Mouse (Mus musculus) small intestine, adult 2 months (tissue): Measurements from ENCODE around the gene Rnf115. TPM values are rescaled to one million over a fixed set of nuclear protein-coding genes. Genes with fewer than 3 reads are reported as not detected.

Experiments used
- H3K27ac ChIP-seq: fragments of 200-500 bp; 2 replicates; pipeline ENCODE4 v1.5.1; 2012; ENCODE audit warnings: low read depth, low read length, control low read depth, inconsistent platforms; ENCODE audit not compliant: insufficient read depth
- H3K27me3 ChIP-seq: fragments of 200-500 bp; 2 replicates; pipeline ENCODE4 v1.6.1; 2012; ENCODE audit warnings: mild to moderate bottlenecking, moderate library complexity, low read length, inconsistent platforms; ENCODE audit not compliant: control insufficient read depth, insufficient read depth
- H3K36me3 ChIP-seq: fragments of 200-500 bp; 2 replicates; pipeline ENCODE4 v1.6.1; 2012; ENCODE audit warnings: mild to moderate bottlenecking, low read length, control low read depth, inconsistent platforms; ENCODE audit not compliant: control insufficient read depth, insufficient read depth
- H3K4me1 ChIP-seq: fragments of 200-500 bp; 2 replicates; pipeline ENCODE4 v1.6.1; 2012; ENCODE audit warnings: low read length, inconsistent platforms, mixed read lengths; ENCODE audit not compliant: control insufficient read depth, insufficient read depth, insufficient read length
- H3K4me3 ChIP-seq: fragments of 200-500 bp; 2 replicates; pipeline ENCODE4 v1.5.1; 2012; ENCODE audit warnings: low read depth, mild to moderate bottlenecking, control low read depth, inconsistent platforms, low read length, moderate library complexity
- CTCF ChIP-seq: fragments of 200-500 bp; IDR thresholded peaks from 2 replicates; pipeline ENCODE4 v1.5.1; 2012; ENCODE audit warnings: low read depth, mild to moderate bottlenecking, control low read depth, inconsistent platforms, low read length, moderate library complexity, mixed read lengths; ENCODE audit not compliant: insufficient replicate concordance, insufficient read length; ENCODE audit errors: extremely low read depth
- POLR2A ChIP-seq: fragments of 200-500 bp; IDR thresholded peaks from 2 replicates; pipeline ENCODE4 v1.6.1; 2012; ENCODE audit warnings: low read depth, mild to moderate bottlenecking, control low read depth, inconsistent platforms, low read length, moderate library complexity
- WGBS: fragments of 180-500 bp; shearing (Covaris S2); methylation state at CpG from one replicate; pipeline ENCODE4 v1.1.7; 2018; 5-methylcytosine and 5-hydroxymethylcytosine counted together
- polyA plus RNA-seq: library from polyadenylated mRNA; depleted of rRNA; stranded (reverse); fragments of >200 nt; gene quantifications from 2 replicates; pipeline ENCODE4 v1.2.3, GENCODE M21; 2012

The Rnf115 gene
- polyA plus RNA-seq, 1 experiment, result 17.7 TPM

DNA sequence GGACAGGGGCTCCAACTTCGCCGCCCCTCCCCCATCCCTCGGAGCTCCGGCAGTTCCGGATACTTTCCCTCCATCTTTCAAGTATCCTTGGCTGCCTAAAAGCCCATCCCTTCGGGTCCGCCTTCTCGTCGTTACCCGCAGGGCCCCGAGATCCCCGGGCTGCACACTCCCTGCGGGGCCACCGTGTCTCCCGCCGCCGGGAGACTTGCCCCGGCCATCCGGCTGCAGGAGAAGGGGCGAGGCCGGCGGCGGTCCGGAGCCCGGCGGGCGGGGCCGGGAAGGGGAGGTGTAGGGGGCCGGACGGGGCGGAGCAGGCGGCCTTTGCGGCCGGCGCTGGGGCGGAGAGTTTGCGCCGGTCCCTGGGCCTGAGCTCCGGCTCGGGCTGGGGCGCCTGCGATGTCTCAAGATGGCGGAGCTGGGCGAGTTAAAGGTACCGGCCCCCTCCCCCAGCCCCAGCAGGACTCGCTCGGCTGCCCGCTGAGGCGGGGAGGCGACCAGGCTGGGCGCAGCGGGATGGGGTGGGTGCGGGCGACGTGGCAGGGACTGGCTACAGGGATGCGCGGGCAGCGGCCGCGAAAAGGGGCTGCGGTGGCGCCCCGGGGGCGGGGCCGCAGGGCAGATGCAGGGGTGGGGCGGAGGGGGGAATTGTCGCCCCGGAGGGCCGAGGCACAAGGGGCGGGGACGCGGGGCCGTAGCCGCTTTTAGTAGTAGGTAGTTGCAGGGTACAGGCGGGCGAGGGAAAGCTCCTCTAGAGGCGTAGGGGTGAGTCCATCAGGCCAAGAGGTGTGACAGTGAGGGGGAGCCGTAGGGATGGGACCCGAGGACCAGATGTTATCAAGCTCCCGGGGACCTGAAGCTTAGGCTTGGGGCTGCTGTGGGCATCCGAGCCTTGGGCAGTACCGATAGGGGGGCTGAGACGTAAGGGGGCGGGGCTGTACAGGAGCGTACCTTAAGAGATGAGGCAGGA is 30.4 kb upstream of the Rnf115 start:
- peak; percentile 77 for TF ChIP-seq POLR2A
- TF ChIP-seq CTCF, result no peak
- Histone ChIP-seq H3K36me3 (peaks cover 17% of the 10 kb centered on the region), H3K27ac (peak overlapping the region; percentile 88), H3K4me1 (0 out of 2 replicates have a peak, but pooled peaks cover 2% of the 10 kb centered on the region), H3K4me3 (peak overlapping the region; percentile 98), H3K27me3 (no peaks in the 10 kb centered on the region)
- under 1% methylated on average over 75 of the region's 85 CpGs for WGBS

DNA sequence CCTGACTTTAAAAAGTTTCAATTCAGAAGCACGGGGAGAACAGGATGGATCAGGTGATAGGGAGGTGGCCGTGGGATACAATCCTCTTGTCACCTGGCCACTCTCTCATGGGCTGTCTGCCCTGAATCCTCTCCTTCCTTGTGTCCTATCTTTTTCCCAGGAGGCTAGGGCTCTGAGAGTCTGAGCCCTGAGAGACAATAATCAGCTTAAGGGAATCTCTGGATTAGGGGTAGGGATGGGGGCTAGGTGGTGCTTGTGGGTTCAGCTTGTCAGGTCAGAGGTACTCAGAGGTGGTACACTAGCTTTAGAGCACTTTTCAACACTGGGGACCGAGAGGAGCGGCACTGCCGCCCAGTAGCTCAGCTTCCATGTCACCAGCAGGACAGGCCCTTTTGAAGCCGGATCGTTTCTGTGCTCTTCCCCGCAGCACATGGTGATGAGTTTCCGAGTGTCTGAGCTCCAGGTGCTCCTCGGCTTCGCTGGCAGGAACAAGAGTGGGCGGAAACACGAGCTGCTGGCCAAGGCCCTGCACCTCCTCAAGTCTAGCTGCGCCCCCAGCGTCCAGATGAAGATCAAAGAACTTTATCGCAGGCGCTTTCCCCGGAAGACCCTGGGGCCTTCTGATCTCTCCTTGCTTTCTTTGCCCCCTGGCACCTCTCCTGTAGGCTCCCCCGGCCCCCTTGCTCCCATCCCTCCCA is 28.3 kb upstream of the Rnf115 start:
- no peak overlapping the region for H3K27ac ChIP-seq
- no peaks in the 10 kb centered on the region for H3K27me3 ChIP-seq
- WGBS, result 82% methylated on average over 19 of the region's 19 CpGs
- H3K4me1 ChIP-seq, result no peaks in the 10 kb centered on the region
- TF ChIP-seq POLR2A, result no peak
- no peak for TF ChIP-seq CTCF
- peaks cover 30% of the 10 kb centered on the region for H3K36me3 ChIP-seq
- no peak overlapping the region for H3K4me3 ChIP-seq

DNA sequence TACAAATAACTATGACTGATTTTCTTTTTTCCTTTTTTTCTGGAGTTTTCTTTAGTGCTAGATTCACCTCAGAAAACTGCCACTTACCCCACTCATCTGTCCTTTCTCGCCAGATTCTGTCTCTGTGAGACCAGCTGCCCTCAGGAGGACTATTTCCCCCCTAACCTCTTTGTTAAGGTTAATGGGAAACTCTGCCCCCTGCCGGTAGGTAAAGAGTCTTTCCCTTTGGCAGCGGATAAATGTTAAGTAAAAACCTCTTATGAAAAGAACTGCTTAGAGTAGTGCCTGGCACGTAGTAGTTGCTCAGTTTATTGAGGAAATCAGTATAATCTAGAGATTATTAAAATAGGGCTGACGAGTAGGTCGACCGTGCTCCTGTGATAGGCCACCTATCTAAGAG is 27.1 kb upstream of the Rnf115 start:
- H3K4me1 ChIP-seq, result no peaks in the 10 kb centered on the region
- peaks cover 38% of the 10 kb centered on the region for H3K36me3 ChIP-seq
- H3K27ac ChIP-seq, result no peak overlapping the region
- TF ChIP-seq CTCF (no peak), POLR2A (no peak)
- no peak overlapping the region for H3K4me3 ChIP-seq
- 39% methylated on average over 7 of the region's 7 CpGs for WGBS
- H3K27me3 ChIP-seq, result no peaks in the 10 kb centered on the region

DNA sequence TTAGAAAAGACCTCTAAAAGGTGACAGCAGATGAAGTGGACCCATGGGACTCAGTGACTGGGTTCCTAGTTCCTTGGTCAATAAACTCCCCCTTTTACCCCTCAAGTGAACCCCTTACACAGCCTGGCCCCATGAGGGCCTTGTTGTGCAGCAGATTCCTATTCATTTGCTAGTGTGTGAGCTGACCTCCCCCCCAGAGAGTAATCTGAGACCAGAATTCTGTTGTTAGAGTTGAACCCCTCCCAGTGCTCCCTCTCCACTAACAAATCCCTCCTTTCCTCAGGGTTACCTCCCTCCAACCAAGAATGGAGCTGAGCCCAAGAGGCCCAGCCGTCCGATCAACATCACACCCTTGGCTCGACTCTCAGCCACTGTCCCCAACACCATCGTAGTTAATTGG is 26.5 kb upstream of the Rnf115 start:
- peaks cover 38% of the 10 kb centered on the region for H3K36me3 ChIP-seq
- no peak overlapping the region for H3K4me3 ChIP-seq
- H3K27me3 ChIP-seq, result no peaks in the 10 kb centered on the region
- no peak for TF ChIP-seq POLR2A
- no peak for TF ChIP-seq CTCF
- WGBS, result 92% methylated on average over 4 of the region's 4 CpGs
- H3K4me1 ChIP-seq, result no peaks in the 10 kb centered on the region
- no peak overlapping the region for H3K27ac ChIP-seq

DNA sequence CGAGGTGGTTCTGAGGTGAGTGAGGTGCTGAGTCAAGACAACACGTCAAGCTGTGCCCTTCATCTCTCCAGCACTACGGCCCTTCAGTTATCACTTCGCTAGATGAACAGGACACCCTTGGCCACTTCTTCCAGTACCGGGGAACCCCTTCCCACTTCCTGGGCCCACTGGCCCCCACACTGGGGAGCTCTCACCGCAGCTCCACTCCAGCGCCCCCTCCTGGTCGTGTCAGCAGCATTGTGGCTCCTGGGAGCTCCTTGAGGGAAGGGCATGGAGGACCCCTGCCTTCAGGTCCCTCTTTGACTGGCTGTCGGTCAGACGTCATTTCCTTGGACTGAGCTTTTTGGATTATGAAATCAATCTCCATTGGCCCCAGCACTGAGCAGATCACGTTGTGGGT is 22.7 kb upstream of the Rnf115 start:
- peaks cover 7% of the 10 kb centered on the region for H3K4me1 ChIP-seq
- TF ChIP-seq POLR2A (no peak), CTCF (0 out of 2 replicates have a peak, but pooled peaks have one; percentile 45)
- 73% methylated on average over 11 of the region's 11 CpGs for WGBS
- no peak overlapping the region for H3K4me3 ChIP-seq
- H3K27me3 ChIP-seq, result no peaks in the 10 kb centered on the region; the same call in 1 of the 2 replicates
- H3K27ac ChIP-seq, result no peak overlapping the region
- H3K36me3 ChIP-seq, result peaks cover 37% of the 10 kb centered on the region

DNA sequence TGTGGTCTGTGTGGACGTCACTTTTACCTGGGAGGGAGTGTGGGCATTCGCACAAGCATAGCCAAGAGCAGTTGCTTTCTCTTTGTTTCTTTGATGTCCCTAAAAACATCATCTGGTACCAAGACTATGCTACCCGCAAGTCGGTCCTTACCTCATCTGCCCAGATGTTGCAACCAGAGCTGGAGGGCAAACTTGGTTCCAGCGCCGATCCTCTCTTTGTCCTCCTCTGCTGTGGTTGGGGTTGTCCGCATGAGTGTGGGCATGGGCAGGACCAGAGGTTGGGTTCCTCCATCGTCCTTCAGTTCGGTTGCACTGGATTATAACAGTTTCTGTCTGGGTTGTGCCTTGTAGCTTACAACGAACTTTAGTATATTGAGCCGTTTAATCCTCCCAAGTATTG is 21.2 kb upstream of the Rnf115 start:
- Histone ChIP-seq H3K4me3 (no peak overlapping the region), H3K27ac (no peak overlapping the region), H3K36me3 (peaks cover 40% of the 10 kb centered on the region), H3K27me3 (no peaks in the 10 kb centered on the region; the same call in 1 of the 2 replicates), H3K4me1 (peaks cover 7% of the 10 kb centered on the region)
- WGBS, result 93% methylated on average over 11 of the region's 11 CpGs
- TF ChIP-seq POLR2A, result no peak
- TF ChIP-seq CTCF, result no peak

DNA sequence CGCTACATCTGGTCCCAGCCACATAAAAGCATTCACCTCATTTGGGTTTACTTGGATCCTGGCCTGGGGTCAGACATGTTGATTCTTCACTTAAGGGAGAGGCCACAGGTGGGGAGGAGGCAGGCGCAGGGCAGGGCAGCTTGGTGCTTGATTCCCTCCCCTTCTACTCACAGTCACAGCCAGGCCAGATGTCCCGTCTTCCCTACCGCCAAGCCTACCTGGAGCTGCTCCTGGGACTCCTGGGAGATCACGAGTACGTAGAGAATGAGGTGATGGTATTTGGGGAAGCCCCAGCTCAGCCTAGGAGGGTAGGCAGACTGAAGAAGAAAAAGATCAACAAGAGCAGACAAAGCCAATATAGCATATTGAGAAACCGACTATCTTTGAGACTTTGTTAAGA is 20.5 kb upstream of the Rnf115 start:
- Histone ChIP-seq H3K4me1 (peaks cover 7% of the 10 kb centered on the region), H3K27ac (no peak overlapping the region), H3K27me3 (no peaks in the 10 kb centered on the region; the same call in 1 of the 2 replicates), H3K36me3 (peaks cover 41% of the 10 kb centered on the region), H3K4me3 (no peak overlapping the region)
- TF ChIP-seq CTCF, result no peak
- no peak for TF ChIP-seq POLR2A
- 54% methylated on average over 7 of the region's 7 CpGs for WGBS
